Mouse (Mus musculus) megakaryocyte progenitor cell, adult 5-6 weeks (primary cell): ENCODE measurements around the gene Sgta. TPM values are rescaled to one million over a fixed set of nuclear protein-coding genes. Genes with fewer than 3 reads are reported as not detected.
"Not testable (repeated sequence)": the region's sequence is repeated elsewhere in the genome, so short reads cannot be mapped to it uniquely, and the experiment has no call there.

Source experiments
- ATAC-seq: replicated peaks from 2 replicates; pipeline ENCODE4 v1.8.0; 2016; ENCODE audit warnings: mild to moderate bottlenecking, moderate TSS enrichment, inconsistent platforms; ENCODE audit not compliant: poor library complexity
- total RNA-seq, 2 experiments: library from RNA; stranded (forward) in 1 of 2; stranded (reverse) in 1 of 2; fragments of 157-497, 149-512 nt in 1 of 2; fragments of 200-1000 nt in 1 of 2; gene quantifications; 2 replicates each; pipeline versions ENCODE4 v1.2.3 to v1.2.4; 2015 to 2017

The Sgta gene
- total RNA-seq, 2 experiments from 2014 or later = 31.7 to 37.6 TPM

GRCm38 (mm10) chr10:81058896-81059295 is 1.1 kb downstream of the Sgta start:
- ATAC-seq = no peak

- ATAC-seq = no peak
Observed at GRCm38 (mm10) chr10:81057406-81058130, 2.4 kb downstream of the Sgta start.

- ATAC-seq = not testable (repeated sequence)
Observed at GRCm38 (mm10) chr10:81055802-81056340, 4.1 kb downstream of the Sgta start.

GRCm38 (mm10) chr10:81055169-81055568 is 4.8 kb downstream of the Sgta start:
- no peak for ATAC-seq

- ATAC-seq = no peak
Observed at GRCm38 (mm10) chr10:81052577-81052976, 7.4 kb downstream of the Sgta start.

GRCm38 (mm10) chr10:81051133-81051532 is 8.8 kb downstream of the Sgta start:
- peak; percentile 69 for ATAC-seq

GRCm38 (mm10) chr10:81050645-81051044 is 9.3 kb downstream of the Sgta start:
- ATAC-seq = peak; percentile 72

GRCm38 (mm10) chr10:81045246-81045645 is 14.7 kb downstream of the Sgta start:
- ATAC-seq = not testable (repeated sequence)

GRCm38 (mm10) chr10:81041458-81042175 is 18.4 kb downstream of the Sgta start:
- ATAC-seq = peak; percentile 53

- peak; percentile 96 for ATAC-seq
Observed at GRCm38 (mm10) chr10:81036988-81037580, 22.9 kb downstream of the Sgta start, which contains the start of gene Slc39a3. Gene Slc39a3, minus strand, starts transcription at chr10:81037426.

- ATAC-seq = no peak
Observed at GRCm38 (mm10) chr10:81036251-81036650, 23.7 kb downstream of the Sgta start.

- ATAC-seq = no peak
Observed at GRCm38 (mm10) chr10:81033586-81033985, 26.4 kb downstream of the Sgta start.

- no peak for ATAC-seq
Observed at GRCm38 (mm10) chr10:81029031-81029430, 30.9 kb downstream of the Sgta start.

GRCm38 (mm10) chr10:81028219-81028618 is 31.8 kb downstream of the Sgta start:
- ATAC-seq = peak; percentile 54; the same call in 1 of the 2 replicates

- no peak for ATAC-seq
Observed at GRCm38 (mm10) chr10:81027331-81027730, 32.6 kb downstream of the Sgta start.

- ATAC-seq = no peak
Observed at GRCm38 (mm10) chr10:81026857-81027256, 33.1 kb downstream of the Sgta start.

GRCm38 (mm10) chr10:81025639-81026275 is 34.2 kb downstream of the Sgta start, which contains the start of gene Diras1:
Gene Diras1, minus strand, starts transcription at chr10:81025662.
- ATAC-seq = no peak

- ATAC-seq = no peak
Observed at GRCm38 (mm10) chr10:81025047-81025621, 34.8 kb downstream of the Sgta start.

GRCm38 (mm10) chr10:81024346-81024937 is 35.5 kb downstream of the Sgta start:
- no peak for ATAC-seq

- ATAC-seq = no peak
Observed at GRCm38 (mm10) chr10:81022744-81023143, 37.2 kb downstream of the Sgta start.
